Mouse (Mus musculus): ENCODE measurements around the gene Mfrp.

DNA sequence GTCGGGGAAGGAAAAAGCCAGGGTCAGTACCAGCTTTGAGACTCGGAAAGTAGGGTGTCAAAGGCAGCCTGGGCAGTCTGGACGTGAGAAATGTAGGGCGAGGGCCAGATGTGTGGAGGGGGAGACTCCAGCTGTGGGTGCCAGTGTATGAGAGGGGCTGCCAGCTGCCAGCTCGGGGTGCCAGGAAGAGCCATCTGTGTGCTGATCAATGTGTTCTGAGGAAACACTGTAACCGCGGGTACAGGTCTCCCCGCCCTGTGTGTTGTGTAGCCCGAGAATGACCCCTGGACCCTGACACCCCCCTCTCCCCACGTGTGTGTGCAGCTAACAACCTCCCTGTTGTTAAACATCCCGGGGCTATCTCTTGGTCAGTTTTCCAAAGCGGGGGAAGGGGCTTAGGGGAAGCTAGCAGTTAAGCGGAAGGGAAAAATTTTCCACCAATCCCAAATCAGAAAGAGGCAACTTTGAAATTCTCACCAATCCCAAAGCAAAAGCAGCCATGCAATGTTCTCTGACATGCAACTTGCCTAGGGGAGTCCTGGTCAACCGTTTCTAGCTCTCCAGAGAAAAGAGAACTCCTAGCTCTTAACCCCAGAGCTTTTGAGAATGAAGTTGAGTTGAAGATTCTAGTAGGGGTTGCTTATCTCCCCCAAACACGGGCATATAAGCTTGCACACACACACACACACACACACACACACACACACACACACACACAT is 34.1 kb upstream of the Mfrp start:
- TF ChIP-seq CTCF (IDR thresholded peaks at IDR 0.05; ENCODE audit: low read depth, low read length), result no peak
- no peak for TF ChIP-seq POLR2A (IDR thresholded peaks at IDR 0.05; ENCODE audit: extremely low read depth, insufficient read depth, low read length)

Measured in liver, adult 2 months (tissue).